In genomic region chr6:40110729-40111128, GRCm38 (mm10) we compare ENCODE assay signal across 27 mouse cellular contexts.
"Had no signal": no experiment of that assay in that cellular context is flagged by ENCODE, and none has a peak within 500 bp of the region (broad histone marks: within the 10 kb centered on the region; RNA-seq: fewer than 3 reads in every experiment).

No protein-coding gene starts in this region.

- H3K4me1 ChIP-seq: heart, embryonic 10.5 days; heart, embryonic 12.5 days; hindbrain, embryonic 10.5 days; intestine, embryonic 15.5 days; limb, embryonic 15.5 days; liver, embryonic 12.5 days had no signal

- H3K4me2 ChIP-seq: heart, embryonic 12.5 days; hindbrain, embryonic 12.5 days; hindbrain, embryonic 14.5 days; intestine, embryonic 15.5 days; limb, embryonic 13.5 days; limb, embryonic 15.5 days; liver, embryonic 12.5 days had no signal

- H3K9me3 ChIP-seq: heart, embryonic 10.5 days; heart, embryonic 12.5 days; hindbrain, embryonic 10.5 days; hindbrain, embryonic 12.5 days; intestine, embryonic 15.5 days; limb, embryonic 13.5 days; limb, embryonic 15.5 days; liver, embryonic 12.5 days had no signal

- H3K9ac ChIP-seq: heart, embryonic 12.5 days; hindbrain, embryonic 12.5 days; hindbrain, embryonic 14.5 days; intestine, embryonic 15.5 days; limb, embryonic 13.5 days; limb, embryonic 15.5 days; liver, embryonic 12.5 days; liver, embryonic 14.5 days had no signal

- ATAC-seq: hindbrain, embryonic 16.5 days; inflammation-experienced regulatory T-cells, adult 6 months; intestine, embryonic 15.5 days; intestine, postnatal 0 days; liver, embryonic 12.5 days had no signal

- H3K27me3 ChIP-seq: hindbrain, embryonic 12.5 days; intestine, embryonic 15.5 days; limb, embryonic 13.5 days; limb, embryonic 15.5 days; liver, embryonic 12.5 days had no signal

- H3K27ac ChIP-seq: heart, embryonic 10.5 days; hindbrain, embryonic 10.5 days; hindbrain, embryonic 12.5 days; hindbrain, embryonic 14.5 days; intestine, embryonic 15.5 days; kidney, postnatal 0 days; limb, embryonic 13.5 days; limb, embryonic 15.5 days; liver, embryonic 12.5 days; liver, embryonic 14.5 days had no signal

- DNase-seq: gastrocnemius, postnatal 10 days; gastrocnemius, postnatal 25 days; heart, adult 18-20 months; heart, postnatal 10 days; heart, postnatal 4 days; kidney, adult 18-20 months; kidney, adult 8-10 months; kidney, postnatal 14 days; kidney, postnatal 36 days; layer of hippocampus, adult 9-11 months; layer of hippocampus, postnatal 36 days; left cerebral cortex, postnatal 4 days; lung, adult 18-20 months had no signal

- H3K4me3 ChIP-seq: heart, embryonic 10.5 days; heart, embryonic 12.5 days; hindbrain, embryonic 10.5 days; hindbrain, embryonic 12.5 days; intestine, embryonic 15.5 days; limb, embryonic 13.5 days; limb, embryonic 15.5 days; liver, embryonic 12.5 days had no signal

- H3K36me3 ChIP-seq: heart, embryonic 10.5 days; heart, embryonic 12.5 days; hindbrain, embryonic 10.5 days; hindbrain, embryonic 12.5 days; intestine, embryonic 15.5 days; limb, embryonic 13.5 days; limb, embryonic 15.5 days; liver, embryonic 12.5 days had no signal
